In genomic region chr4:59552835-59553234, GRCm38 (mm10) we compare ENCODE assay signal across 10 mouse cellular contexts.
"Had no signal": no experiment of that assay in that cellular context is flagged by ENCODE, and none has a peak within 500 bp of the region (broad histone marks: within the 10 kb centered on the region; RNA-seq: fewer than 3 reads in every experiment).

No protein-coding gene starts in this region.

- H3K9ac ChIP-seq: liver, embryonic 13.5 days; lung, embryonic 14.5 days had no signal

- H3K27ac ChIP-seq: kidney, postnatal 0 days; left cerebral cortex, adult 2 months; liver, embryonic 13.5 days; macrophage; stomach, postnatal 0 days had no signal

- H3K36me3 ChIP-seq: liver, embryonic 13.5 days had no signal

- H3K27me3 ChIP-seq: liver, embryonic 13.5 days had no signal

- H3K4me3 ChIP-seq: left cerebral cortex, adult 2 months; liver, embryonic 13.5 days had no signal

- DNase-seq: layer of hippocampus, postnatal 36 days; liver, embryonic 13.5 days; lung, embryonic 14.5 days; midbrain, embryonic 14.5 days; thymus, postnatal 25 days had no signal

- ATAC-seq: lung, postnatal 0 days had no signal

- H3K4me2 ChIP-seq: liver, embryonic 13.5 days; lung, embryonic 14.5 days had no signal

- H3K9me3 ChIP-seq: liver, embryonic 13.5 days had no signal
